Mouse (Mus musculus) midbrain, embryonic 11.5 days (tissue): ENCODE measurements at regions not wholly inside any gene's neighbourhood (a gene's known extent, or its start where the extent isn't known, plus 50 kb on each side); places are given as distances from the start of the nearest gene placed in this dataset.
A peak's percentile ranks its signal among the peaks of the same experiment; 100 is the strongest.

Source experiments
- ATAC-seq: fragments of 200-750 bp; cut with Nextera tagmentation; 2 replicates; pipeline ENCODE4 v1.8.0; 2017; ENCODE audit warnings: moderate TSS enrichment, moderate library complexity; ENCODE audit not compliant: low FRiP score
- DNase-seq: peaks from one replicate; pipeline ENCODE4 v3.0.0; 2015; ENCODE audit warnings: low spot score; ENCODE audit errors: missing footprints
- H3K27ac ChIP-seq: fragments of 300-500 bp; sonication (generic); 2 replicates; pipeline ENCODE4 v1.5.1; 2014; ENCODE audit warnings: low read depth, low read length
- H3K27me3 ChIP-seq: fragments of 300-500 bp; sonication (generic); 2 replicates; pipeline ENCODE4 v1.6.1; 2014; ENCODE audit warnings: mild to moderate bottlenecking, low read length, moderate library complexity, mixed read lengths; ENCODE audit not compliant: control insufficient read depth, insufficient read depth
- H3K36me3 ChIP-seq: fragments of 300-500 bp; sonication (generic); 2 replicates; pipeline ENCODE4 v1.6.1; 2014; ENCODE audit warnings: mild to moderate bottlenecking, low read length, moderate library complexity, mixed read lengths; ENCODE audit not compliant: control insufficient read depth, insufficient read depth
- H3K4me1 ChIP-seq: fragments of 300-500 bp; sonication (generic); 2 replicates; pipeline ENCODE4 v1.6.1; 2014; ENCODE audit warnings: low read length; ENCODE audit not compliant: control insufficient read depth, insufficient read depth
- H3K4me2 ChIP-seq: fragments of 300-500 bp; sonication (generic); 2 replicates; pipeline ENCODE4 v1.6.1; 2014; ENCODE audit warnings: mild to moderate bottlenecking, moderate library complexity
- H3K4me3 ChIP-seq: fragments of 300-500 bp; sonication (generic); 2 replicates; pipeline ENCODE4 v1.5.1; 2014; ENCODE audit warnings: low read depth, low read length
- H3K9ac ChIP-seq: fragments of 300-500 bp; sonication (generic); 2 replicates; pipeline ENCODE4 v1.6.1; 2014; ENCODE audit warnings: low read length
- H3K9me3 ChIP-seq: fragments of 300-500 bp; sonication (generic); 2 replicates; pipeline ENCODE4 v1.6.1; 2016; ENCODE audit warnings: low read length; ENCODE audit not compliant: control insufficient read depth
- WGBS: fragments of 180-500 bp; shearing (Covaris S2); extraction: QIAGEN DNeasy Blood & Tissue Kit; methylation state at CpG from one replicate; pipeline ENCODE4 v1.1.7; 2014; 5-methylcytosine and 5-hydroxymethylcytosine counted together

GRCm38 (mm10) chr1:157798561-157799553, 292.3 kb downstream of the Sec16b start:
- no peak overlapping the region for H3K4me2 ChIP-seq

GRCm38 (mm10) chr1:157801151-157801550, 294.6 kb downstream of the Sec16b start:
- Histone ChIP-seq H3K4me2 (no peak overlapping the region), H3K27ac (no peak overlapping the region), H3K36me3 (no peaks in the 10 kb centered on the region), H3K4me3 (no peak overlapping the region), H3K4me1 (no peaks in the 10 kb centered on the region), H3K9ac (no peak overlapping the region), H3K9me3 (no peaks in the 10 kb centered on the region), H3K27me3 (no peaks in the 10 kb centered on the region)
- ATAC-seq: no peak
- DNase-seq: no peak
- 80% methylated on average over 3 of the region's 3 CpGs for WGBS

More at GRCm38 (mm10) chr1:157798561-157799553, 292.3 kb downstream of the Sec16b start:
- H3K4me1 ChIP-seq: no peaks in the 10 kb centered on the region
- no peak overlapping the region for H3K4me3 ChIP-seq
- no peak overlapping the region for H3K27ac ChIP-seq
- H3K36me3 ChIP-seq: no peaks in the 10 kb centered on the region
- no peaks in the 10 kb centered on the region for H3K27me3 ChIP-seq
- ATAC-seq (peak; percentile 84), DNase-seq (peak; percentile 89)
- 66% methylated on average over 21 of the region's 21 CpGs for WGBS
- no peaks in the 10 kb centered on the region for H3K9me3 ChIP-seq
- no peak overlapping the region for H3K9ac ChIP-seq

GRCm38 (mm10) chr1:157804229-157804628, 297.7 kb downstream of the Sec16b start:
- no peak overlapping the region for H3K4me3 ChIP-seq
- H3K9me3 ChIP-seq: no peaks in the 10 kb centered on the region
- ATAC-seq: no peak
- H3K36me3 ChIP-seq: no peaks in the 10 kb centered on the region
- H3K27me3 ChIP-seq: no peaks in the 10 kb centered on the region
- no peak overlapping the region for H3K4me2 ChIP-seq
- no peak for DNase-seq
- H3K9ac ChIP-seq: no peak overlapping the region
- H3K27ac ChIP-seq: no peak overlapping the region
- 84% methylated on average over 3 of the region's 3 CpGs for WGBS
- H3K4me1 ChIP-seq: no peaks in the 10 kb centered on the region

GRCm38 (mm10) chr1:157806296-157806695, 299.8 kb downstream of the Sec16b start:
- no peaks in the 10 kb centered on the region for H3K36me3 ChIP-seq
- DNase-seq (no peak), ATAC-seq (no peak)
- H3K4me2 ChIP-seq: no peak overlapping the region
- H3K9me3 ChIP-seq: no peaks in the 10 kb centered on the region
- H3K27ac ChIP-seq: no peak overlapping the region
- WGBS: 81% methylated on average over 1 of the region's 1 CpGs
- no peak overlapping the region for H3K9ac ChIP-seq
- no peak overlapping the region for H3K4me3 ChIP-seq
- H3K4me1 ChIP-seq: no peaks in the 10 kb centered on the region
- no peaks in the 10 kb centered on the region for H3K27me3 ChIP-seq

GRCm38 (mm10) chr1:157809674-157810471, 303.3 kb downstream of the Sec16b start:
- no peak overlapping the region for H3K4me2 ChIP-seq
- no peak for DNase-seq
- no peaks in the 10 kb centered on the region for H3K9me3 ChIP-seq
- no peak overlapping the region for H3K27ac ChIP-seq
- H3K27me3 ChIP-seq: no peaks in the 10 kb centered on the region
- H3K36me3 ChIP-seq: no peaks in the 10 kb centered on the region
- no peak overlapping the region for H3K4me3 ChIP-seq
- ATAC-seq: no peak
- WGBS: 90% methylated on average over 8 of the region's 8 CpGs
- H3K4me1 ChIP-seq: no peaks in the 10 kb centered on the region
- no peak overlapping the region for H3K9ac ChIP-seq

- Histone ChIP-seq H3K4me1 (no peaks in the 10 kb centered on the region), H3K27me3 (no peaks in the 10 kb centered on the region), H3K4me3 (no peak overlapping the region), H3K27ac (no peak overlapping the region), H3K9me3 (no peaks in the 10 kb centered on the region), H3K36me3 (no peaks in the 10 kb centered on the region), H3K9ac (no peak overlapping the region), H3K4me2 (no peak overlapping the region)
- DNase-seq (no peak), ATAC-seq (no peak)
Observed at GRCm38 (mm10) chr1:157810657-157811056, 304.1 kb downstream of the Sec16b start.

GRCm38 (mm10) chr1:157827966-157828365, 321.4 kb downstream of the Sec16b start:
- DNase-seq (no peak), ATAC-seq (no peak)
- no peak overlapping the region for H3K4me2 ChIP-seq
- no peaks in the 10 kb centered on the region for H3K9me3 ChIP-seq
- no peak overlapping the region for H3K27ac ChIP-seq
- no peak overlapping the region for H3K4me3 ChIP-seq
- H3K4me1 ChIP-seq: no peaks in the 10 kb centered on the region
- no peaks in the 10 kb centered on the region for H3K27me3 ChIP-seq
- no peak overlapping the region for H3K9ac ChIP-seq
- WGBS: 77% methylated on average over 2 of the region's 2 CpGs
- no peaks in the 10 kb centered on the region for H3K36me3 ChIP-seq

GRCm38 (mm10) chr1:157831511-157831910, 325.0 kb downstream of the Sec16b start:
- no peak overlapping the region for H3K4me3 ChIP-seq
- no peak overlapping the region for H3K27ac ChIP-seq
- no peak overlapping the region for H3K4me2 ChIP-seq
- WGBS: 56% methylated on average over 2 of the region's 2 CpGs
- no peaks in the 10 kb centered on the region for H3K27me3 ChIP-seq
- no peaks in the 10 kb centered on the region for H3K36me3 ChIP-seq
- no peak overlapping the region for H3K9ac ChIP-seq
- DNase-seq (no peak), ATAC-seq (no peak)
- no peaks in the 10 kb centered on the region for H3K9me3 ChIP-seq
- no peaks in the 10 kb centered on the region for H3K4me1 ChIP-seq

GRCm38 (mm10) chr1:157872775-157873174, 366.2 kb downstream of the Sec16b start:
- no peaks in the 10 kb centered on the region for H3K4me1 ChIP-seq
- ATAC-seq: no peak
- no peak overlapping the region for H3K9ac ChIP-seq
- no peaks in the 10 kb centered on the region for H3K27me3 ChIP-seq
- no peak overlapping the region for H3K27ac ChIP-seq
- H3K4me3 ChIP-seq: no peak overlapping the region
- H3K36me3 ChIP-seq: no peaks in the 10 kb centered on the region
- no peak for DNase-seq
- 81% methylated on average over 5 of the region's 5 CpGs for WGBS
- no peaks in the 10 kb centered on the region for H3K9me3 ChIP-seq
- H3K4me2 ChIP-seq: no peak overlapping the region
